Mouse (Mus musculus) mammary gland, adult 2 months (tissue): ENCODE measurements around the gene Amz2. TPM values are rescaled to one million over a fixed set of nuclear protein-coding genes. Genes with fewer than 3 reads are reported as not detected.

ENCODE experiments used
- polyA plus RNA-seq: library from polyadenylated mRNA; depleted of rRNA; stranded (reverse); fragments of >200 nt; gene quantifications from 2 replicates; pipeline ENCODE4 v1.2.3, GENCODE M21; 2012; ENCODE audit warnings: low replicate concordance; rRNA removed

Amz2 gene
- 27.7 and 81.3 TPM in 2 replicates for polyA plus RNA-seq

DNA sequence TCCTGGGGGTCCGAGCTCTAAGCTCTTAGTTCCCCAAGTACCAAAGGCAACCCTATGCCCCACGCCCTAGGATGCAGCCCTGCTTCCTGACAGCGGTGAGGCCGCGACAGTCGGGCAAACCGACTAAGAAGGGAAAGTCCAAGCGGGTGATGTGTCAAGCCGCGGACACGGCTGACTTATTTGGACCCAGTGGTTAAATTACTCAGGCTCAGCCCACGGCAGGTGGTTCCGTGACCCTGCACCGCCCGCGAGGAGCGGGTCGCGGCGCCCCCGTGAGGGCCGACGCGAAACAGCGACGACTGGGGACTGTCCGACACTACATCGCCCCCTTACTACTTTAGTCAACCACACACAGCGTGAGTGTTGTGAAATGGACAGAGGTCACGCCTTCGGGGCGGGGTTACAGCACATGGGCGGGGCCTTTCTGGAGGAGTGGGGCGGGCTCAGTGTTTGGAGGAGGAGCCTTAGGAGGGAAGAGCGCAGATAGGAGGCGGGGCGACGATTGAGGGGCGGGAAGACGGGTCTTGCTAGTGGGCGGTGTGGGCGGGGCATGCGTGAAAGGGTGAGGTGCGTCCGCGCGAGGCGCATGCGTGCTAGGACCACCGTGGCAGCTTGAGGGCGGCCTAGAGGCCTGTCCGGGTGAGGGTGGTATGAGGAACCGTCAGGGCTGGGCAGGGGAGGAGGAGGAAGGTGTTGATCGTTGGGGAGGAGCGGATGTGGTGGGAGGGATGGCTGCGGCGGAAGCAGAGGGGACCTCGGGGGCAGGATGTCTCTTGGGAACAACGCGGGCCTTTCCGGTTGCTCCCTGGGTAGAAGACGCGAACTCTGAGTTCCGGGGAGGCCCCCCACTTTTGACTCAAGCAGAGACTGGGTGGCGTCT lies at the start of gene Amz2:
Amz2 (plus strand) TSS at position 555 of the 880 bp plus-strand sequence.

DNA sequence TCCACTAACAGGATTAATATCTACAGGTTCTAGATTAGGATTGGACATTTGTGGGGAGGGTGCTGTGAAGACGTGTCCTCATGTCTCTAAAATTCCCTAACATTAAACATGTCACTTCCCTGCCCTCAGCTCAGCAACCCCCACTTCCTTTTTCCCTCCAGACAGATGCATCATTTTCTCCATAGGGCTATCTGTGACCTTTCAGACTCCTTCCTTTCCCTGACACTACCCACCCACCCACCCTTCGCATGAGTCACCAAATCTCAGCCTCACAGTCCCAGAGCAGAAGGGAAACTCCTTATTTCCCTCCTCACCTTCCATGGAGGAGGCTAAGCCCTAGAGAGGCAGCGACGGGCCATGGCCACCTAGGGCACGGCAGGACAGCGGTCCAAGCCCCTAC lies 12.1 kb upstream of the Amz2 start, which contains the start of gene 9930022D16Rik:
9930022D16Rik (plus strand) TSS at position 301 of the 400 bp plus-strand sequence.

DNA sequence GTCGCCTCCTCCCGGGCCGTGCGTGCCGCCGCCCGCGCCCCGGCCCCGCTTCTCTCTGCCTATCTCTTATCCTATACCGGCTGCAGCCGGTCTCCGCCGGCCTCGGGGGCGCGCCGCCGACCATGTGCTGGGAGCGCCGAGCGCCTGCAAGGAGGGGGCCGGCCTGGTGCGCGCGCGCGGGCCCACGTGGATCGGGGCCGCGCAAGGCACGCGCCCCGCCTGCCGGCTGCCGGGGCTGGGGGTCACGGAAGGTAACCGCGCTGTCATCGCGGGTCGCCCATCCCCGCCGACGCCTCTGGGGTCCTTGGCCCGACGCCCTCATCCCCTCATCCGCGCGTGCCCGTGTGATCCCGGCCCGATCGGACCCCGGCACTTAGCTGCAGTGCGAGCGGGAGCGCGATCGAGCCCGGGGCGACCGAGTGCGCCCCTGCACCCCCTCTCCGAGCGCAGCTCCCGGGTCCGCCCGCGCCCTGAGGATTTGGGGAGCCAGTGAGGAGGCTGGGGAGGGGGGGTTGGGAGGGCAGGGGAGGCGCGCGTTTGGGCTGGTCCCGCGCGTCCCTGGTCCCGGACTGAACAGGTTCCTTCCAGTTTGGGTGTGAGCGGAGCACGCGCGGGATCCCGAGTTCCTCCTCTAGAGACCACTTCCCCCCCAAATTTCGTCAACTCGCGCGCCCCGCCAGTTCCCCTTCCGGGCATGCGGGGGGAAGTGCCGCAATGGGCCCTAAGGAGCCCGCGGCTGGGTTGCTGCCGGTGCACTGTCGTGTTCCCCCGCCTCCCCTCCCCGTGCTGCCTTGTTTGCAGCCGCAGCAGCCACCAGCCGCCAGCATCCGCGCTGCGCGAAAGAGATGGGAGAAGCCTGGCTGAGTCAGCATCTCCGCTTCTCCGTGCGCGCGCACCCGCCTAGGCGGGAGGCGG lies 47.7 kb downstream of the Amz2 start, which contains the start of the genes Arsg and Slc16a6:
Arsg (plus strand) TSS at position 204 of the 915 bp plus-strand sequence.
Slc16a6 (minus strand) TSS at position 428 of the 915 bp plus-strand sequence.

Other genes starting within 250 kb of the Amz2 start
- gene Rgs9, start 127.8 kb upstream of the Amz2 start, polyA plus RNA-seq, result 0.49 and 0.68 TPM in 2 replicates
- 28.3 and 38.5 TPM in 2 replicates for gene Gna13, start 63.1 kb upstream of the Amz2 start, polyA plus RNA-seq
- gene 9930022D16Rik, start 12.0 kb upstream of the Amz2 start, polyA plus RNA-seq, result not detected in 2 replicates
- gene Arsg, start 47.4 kb downstream of the Amz2 start, polyA plus RNA-seq, result 3.9 and 6.8 TPM in 2 replicates
- gene Slc16a6, start 47.7 kb downstream of the Amz2 start, polyA plus RNA-seq, result 2.3 and 2.6 TPM in 2 replicates
- 17.8 and 28.1 TPM in 2 replicates for gene Wipi1, start 186.0 kb downstream of the Amz2 start, polyA plus RNA-seq
- gene Prkar1a, start 223.5 kb downstream of the Amz2 start, polyA plus RNA-seq, result 82.8 and 102 TPM in 2 replicates